Mouse (Mus musculus) urinary bladder, postnatal 14 days (tissue): ENCODE data around the gene Ssu72.

Source experiments
- DNase-seq: peaks from one replicate; pipeline ENCODE4 v3.0.0; 2021; ENCODE audit warnings: low spot score

Gene Ssu72

GRCm38 (mm10) chr4:155746575-155747490, 42.2 kb downstream of the Ssu72 start:
- no peak for DNase-seq

GRCm38 (mm10) chr4:155757011-155757410, 52.4 kb downstream of the Ssu72 start:
- DNase-seq = no peak

GRCm38 (mm10) chr4:155759862-155760612, 55.4 kb downstream of the Ssu72 start:
- DNase-seq = no peak

- DNase-seq = peak; percentile 97
Observed at GRCm38 (mm10) chr4:155760613-155761355, 56.2 kb downstream of the Ssu72 start, which contains the start of gene Atad3a. TSS of gene Atad3a (minus strand) at chr4:155761093.

GRCm38 (mm10) chr4:155761356-155762099, 56.9 kb downstream of the Ssu72 start:
- DNase-seq = no peak

- no peak for DNase-seq
Observed at GRCm38 (mm10) chr4:155762357-155762756, 57.8 kb downstream of the Ssu72 start.

GRCm38 (mm10) chr4:155769496-155769879, 64.9 kb downstream of the Ssu72 start:
- DNase-seq = no peak

GRCm38 (mm10) chr4:155769880-155770512, 65.4 kb downstream of the Ssu72 start:
- DNase-seq = peak; percentile 94

GRCm38 (mm10) chr4:155770626-155771025, 66.0 kb downstream of the Ssu72 start:
- no peak for DNase-seq

- DNase-seq = no peak
Observed at GRCm38 (mm10) chr4:155771706-155772105, 67.1 kb downstream of the Ssu72 start.

GRCm38 (mm10) chr4:155772786-155773185, 68.2 kb downstream of the Ssu72 start:
- DNase-seq = no peak

GRCm38 (mm10) chr4:155773335-155774078, 68.9 kb downstream of the Ssu72 start:
- no peak for DNase-seq

- peak; percentile 96 for DNase-seq
Observed at GRCm38 (mm10) chr4:155774280-155774754, 69.7 kb downstream of the Ssu72 start, which contains the start of gene Vwa1. TSS of gene Vwa1 (minus strand) at chr4:155774698.

GRCm38 (mm10) chr4:155774971-155775740, 70.6 kb downstream of the Ssu72 start:
- peak; percentile 69 for DNase-seq

- DNase-seq = peak; percentile 66
Observed at GRCm38 (mm10) chr4:155775855-155776254, 71.3 kb downstream of the Ssu72 start.

- no peak for DNase-seq
Observed at GRCm38 (mm10) chr4:155776704-155777335, 72.2 kb downstream of the Ssu72 start.

- DNase-seq = peak; percentile 40
Observed at GRCm38 (mm10) chr4:155777816-155778215, 73.2 kb downstream of the Ssu72 start.

- DNase-seq = no peak
Observed at GRCm38 (mm10) chr4:155779498-155779897, 74.9 kb downstream of the Ssu72 start.

- peak; percentile 49 for DNase-seq
Observed at GRCm38 (mm10) chr4:155780895-155781294, 76.3 kb downstream of the Ssu72 start.
